Mouse (Mus musculus): ENCODE results near the gene Igsf21. TPM values are rescaled to one million over a fixed set of nuclear protein-coding genes. Genes with fewer than 3 reads are reported as not detected.

Gene Igsf21
- polyA plus RNA-seq (2015; fragmentation: Nextera tagmentation; extraction: Ambion mirVana): 0.05 TPM in 1 of 2 replicates, not detected in the other

DNA sequence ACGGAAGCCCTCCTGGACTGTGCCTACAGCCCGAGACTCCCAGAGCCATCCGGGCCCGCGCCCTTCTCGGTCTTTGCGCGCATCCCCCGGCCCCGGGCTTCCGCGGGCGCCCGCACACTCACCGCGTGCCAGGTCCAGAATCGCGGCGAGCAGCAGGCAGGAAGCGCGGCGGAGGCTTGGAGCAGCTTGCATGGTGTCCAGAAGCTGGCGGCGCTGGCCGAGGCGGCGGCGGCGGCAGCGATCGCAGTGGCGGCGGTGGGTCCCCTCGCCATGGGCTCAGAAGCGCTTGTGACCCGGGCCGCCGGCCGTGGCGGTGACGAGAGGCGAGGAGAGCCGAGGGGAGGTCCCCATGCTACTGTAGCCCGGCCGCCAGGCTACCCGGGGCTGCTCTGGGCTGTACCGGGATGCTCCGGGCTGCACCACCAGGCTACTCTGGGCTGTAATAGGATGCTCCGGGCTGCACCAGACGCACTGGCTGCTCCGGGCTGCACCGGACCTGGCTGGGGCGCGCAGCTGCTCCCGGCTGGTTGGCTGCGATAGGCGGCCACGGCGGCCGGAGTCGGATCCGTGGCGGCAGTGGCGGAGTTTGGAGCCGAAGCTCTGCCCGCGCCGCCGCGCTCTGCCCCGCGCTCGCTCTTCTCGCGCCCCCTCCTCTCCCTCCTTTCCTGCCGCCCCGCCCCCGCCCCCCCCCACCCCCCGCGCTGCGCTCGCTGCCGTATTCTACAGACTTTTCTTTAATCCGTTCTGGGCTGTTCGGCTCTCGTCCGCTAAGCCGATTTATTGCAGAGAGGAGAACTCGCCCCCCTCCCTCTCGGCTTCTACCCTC, at the start of gene Igsf21:
Igsf21 (minus strand) TSS at position 605 of the 826 bp plus-strand sequence.
- no peak within 1 kb of the TSS for H3K27ac ChIP-seq (ENCODE audit: low read depth)
- WGBS (ENCODE audit: insufficient replicate concordance): 2% methylated on average over 61 of the region's 90 CpGs
- no peaks in the 10 kb centered on the region for H3K36me3 ChIP-seq (replicated peaks; ENCODE audit: insufficient read depth, low read length)
- no peaks in the 10 kb centered on the region for H3K9me3 ChIP-seq (ENCODE audit: low read length)
- H3K27me3 ChIP-seq (ENCODE audit: insufficient read depth, low read length): peaks cover 72% of the 10 kb centered on the region
- no peak within 1 kb of the TSS for H3K9ac ChIP-seq (replicated peaks)
- H3K4me2 ChIP-seq (ENCODE audit: low read depth, low read length): no peak within 1 kb of the TSS
- no peaks in the 10 kb centered on the region for H3K4me1 ChIP-seq (ENCODE audit: insufficient read depth)
- TF ChIP-seq EP300 (IDR thresholded peaks at IDR 0.05; ENCODE audit: low read depth): no peak
- TF ChIP-seq CTCF (IDR thresholded peaks at IDR 0.05; ENCODE audit: low read depth): no peak
- DNase-seq: peak; percentile 18
- ATAC-seq: no peak
- no peak within 1 kb of the TSS for H3K4me3 ChIP-seq (ENCODE audit: low read depth, low read length)

- DNase-seq (no peak), ATAC-seq (no peak)
- Histone ChIP-seq H3K27ac (ENCODE audit: low read depth) (no peak overlapping the region), H3K36me3 (replicated peaks; ENCODE audit: insufficient read depth, low read length) (no peaks in the 10 kb centered on the region), H3K27me3 (ENCODE audit: insufficient read depth, low read length) (no peaks in the 10 kb centered on the region), H3K4me3 (ENCODE audit: low read depth, low read length) (no peak overlapping the region), H3K9me3 (ENCODE audit: low read length) (no peaks in the 10 kb centered on the region), H3K4me1 (ENCODE audit: insufficient read depth) (no peaks in the 10 kb centered on the region), H3K9ac (replicated peaks) (no peak overlapping the region), H3K4me2 (ENCODE audit: low read depth, low read length) (no peak overlapping the region)
- WGBS (ENCODE audit: insufficient replicate concordance): 69% methylated on average over 5 of the region's 5 CpGs
- TF ChIP-seq CTCF (IDR thresholded peaks at IDR 0.05; ENCODE audit: low read depth) (no peak), EP300 (IDR thresholded peaks at IDR 0.05; ENCODE audit: low read depth) (no peak)
Observed at GRCm38 (mm10) chr4:140285726-140286316, 39.2 kb upstream of the Igsf21 start.

- WGBS (ENCODE audit: insufficient replicate concordance): 4% methylated on average over 2 of the region's 2 CpGs
- Histone ChIP-seq H3K4me2 (ENCODE audit: low read depth, low read length) (no peak overlapping the region), H3K4me1 (ENCODE audit: insufficient read depth) (no peaks in the 10 kb centered on the region), H3K9me3 (ENCODE audit: low read length) (no peaks in the 10 kb centered on the region), H3K27me3 (ENCODE audit: insufficient read depth, low read length) (no peaks in the 10 kb centered on the region), H3K4me3 (ENCODE audit: low read depth, low read length) (no peak overlapping the region), H3K27ac (ENCODE audit: low read depth) (no peak overlapping the region), H3K9ac (replicated peaks) (no peak overlapping the region), H3K36me3 (replicated peaks; ENCODE audit: insufficient read depth, low read length) (no peaks in the 10 kb centered on the region)
- no peak for TF ChIP-seq EP300 (IDR thresholded peaks at IDR 0.05; ENCODE audit: low read depth)
- no peak for TF ChIP-seq CTCF (IDR thresholded peaks at IDR 0.05; ENCODE audit: low read depth)
- DNase-seq (peak; percentile 62), ATAC-seq (no peak)
Observed at GRCm38 (mm10) chr4:140283398-140283797, 36.8 kb upstream of the Igsf21 start.

GRCm38 (mm10) chr4:140278269-140278668, 31.7 kb upstream of the Igsf21 start:
- H3K9ac ChIP-seq (replicated peaks): no peak overlapping the region
- DNase-seq: no peak
- H3K36me3 ChIP-seq (replicated peaks; ENCODE audit: insufficient read depth, low read length): no peaks in the 10 kb centered on the region
- H3K27ac ChIP-seq (ENCODE audit: low read depth): no peak overlapping the region
- no peaks in the 10 kb centered on the region for H3K4me1 ChIP-seq (ENCODE audit: insufficient read depth)
- H3K27me3 ChIP-seq (ENCODE audit: insufficient read depth, low read length): no peaks in the 10 kb centered on the region
- WGBS (ENCODE audit: insufficient replicate concordance): 80% methylated on average over 2 of the region's 2 CpGs
- no peak for ATAC-seq
- H3K4me2 ChIP-seq (ENCODE audit: low read depth, low read length): no peak overlapping the region
- TF ChIP-seq EP300 (IDR thresholded peaks at IDR 0.05; ENCODE audit: low read depth): no peak
- no peak for TF ChIP-seq CTCF (IDR thresholded peaks at IDR 0.05; ENCODE audit: low read depth)
- H3K4me3 ChIP-seq (ENCODE audit: low read depth, low read length): no peak overlapping the region
- H3K9me3 ChIP-seq (ENCODE audit: low read length): no peaks in the 10 kb centered on the region

- H3K4me2 ChIP-seq (ENCODE audit: low read depth, low read length): no peak overlapping the region
- TF ChIP-seq CTCF (IDR thresholded peaks at IDR 0.05; ENCODE audit: low read depth) (no peak), EP300 (IDR thresholded peaks at IDR 0.05; ENCODE audit: low read depth) (no peak)
- ATAC-seq: no peak
- WGBS (ENCODE audit: insufficient replicate concordance): 83% methylated on average over 5 of the region's 5 CpGs
- no peak overlapping the region for H3K4me3 ChIP-seq (ENCODE audit: low read depth, low read length)
- no peak overlapping the region for H3K27ac ChIP-seq (ENCODE audit: low read depth)
- no peak overlapping the region for H3K9ac ChIP-seq (replicated peaks)
- H3K4me1 ChIP-seq (ENCODE audit: insufficient read depth): no peaks in the 10 kb centered on the region
- no peak for DNase-seq
- H3K36me3 ChIP-seq (replicated peaks; ENCODE audit: insufficient read depth, low read length): no peaks in the 10 kb centered on the region
- no peaks in the 10 kb centered on the region for H3K9me3 ChIP-seq (ENCODE audit: low read length)
- no peaks in the 10 kb centered on the region for H3K27me3 ChIP-seq (ENCODE audit: insufficient read depth, low read length)
Observed at GRCm38 (mm10) chr4:140271913-140272312, 25.3 kb upstream of the Igsf21 start.

- no peak overlapping the region for H3K27ac ChIP-seq (ENCODE audit: low read depth)
- TF ChIP-seq CTCF (IDR thresholded peaks at IDR 0.05; ENCODE audit: low read depth) (no peak), EP300 (IDR thresholded peaks at IDR 0.05; ENCODE audit: low read depth) (no peak)
- no peaks in the 10 kb centered on the region for H3K9me3 ChIP-seq (ENCODE audit: low read length)
- no peaks in the 10 kb centered on the region for H3K27me3 ChIP-seq (ENCODE audit: insufficient read depth, low read length)
- no peaks in the 10 kb centered on the region for H3K4me1 ChIP-seq (ENCODE audit: insufficient read depth)
- no peaks in the 10 kb centered on the region for H3K36me3 ChIP-seq (replicated peaks; ENCODE audit: insufficient read depth, low read length)
- no peak overlapping the region for H3K4me3 ChIP-seq (ENCODE audit: low read depth, low read length)
- ATAC-seq (no peak), DNase-seq (no peak)
- H3K4me2 ChIP-seq (ENCODE audit: low read depth, low read length): no peak overlapping the region
- H3K9ac ChIP-seq (replicated peaks): no peak overlapping the region
- WGBS (ENCODE audit: insufficient replicate concordance): 64% methylated on average over 7 of the region's 7 CpGs
Observed at GRCm38 (mm10) chr4:140270451-140270850, 23.9 kb upstream of the Igsf21 start.
